Mouse (Mus musculus) limb, embryonic 12.5 days (tissue): ENCODE results near the gene E2f6. TPM values are rescaled to one million over a fixed set of nuclear protein-coding genes. Genes with fewer than 3 reads are reported as not detected.
A peak's percentile ranks its signal among the peaks of the same experiment; 100 is the strongest.

Source experiments
- ATAC-seq: fragments of 200-750 bp; cut with Nextera tagmentation; 2 replicates; pipeline ENCODE4 v1.8.0; 2017; ENCODE audit warnings: low read depth, moderate TSS enrichment; ENCODE audit not compliant: insufficient number of reproducible peaks, insufficient read depth, low FRiP score, low TSS enrichment
- H3K27ac ChIP-seq: fragments of 300-500 bp; sonication (generic); 2 replicates; pipeline ENCODE4 v1.5.1; 2016; ENCODE audit warnings: mild to moderate bottlenecking, moderate library complexity
- H3K27me3 ChIP-seq: fragments of 300-500 bp; sonication (generic); 2 replicates; pipeline ENCODE4 v1.6.1; 2016; ENCODE audit warnings: mild to moderate bottlenecking, moderate library complexity
- H3K36me3 ChIP-seq: fragments of 300-500 bp; sonication (generic); 2 replicates; pipeline ENCODE4 v1.6.1; 2016; ENCODE audit warnings: mild to moderate bottlenecking, moderate library complexity
- H3K4me1 ChIP-seq: fragments of 300-500 bp; sonication (generic); replicated peaks from 2 replicates; pipeline ENCODE4 v1.6.1; 2016
- H3K4me2 ChIP-seq: fragments of 300-500 bp; sonication (generic); 2 replicates; pipeline ENCODE4 v1.6.1; 2016; ENCODE audit warnings: mild to moderate bottlenecking, moderate library complexity
- H3K4me3 ChIP-seq: fragments of 300-500 bp; sonication (generic); replicated peaks from 2 replicates; pipeline ENCODE4 v1.5.1; 2016; ENCODE audit warnings: mild to moderate bottlenecking
- H3K9ac ChIP-seq: fragments of 300-500 bp; sonication (generic); replicated peaks from 2 replicates; pipeline ENCODE4 v1.6.1; 2016; ENCODE audit warnings: mild to moderate bottlenecking, moderate library complexity
- H3K9me3 ChIP-seq: fragments of 300-500 bp; sonication (generic); 2 replicates; pipeline ENCODE4 v1.6.1; 2016; ENCODE audit warnings: mild to moderate bottlenecking, moderate library complexity
- WGBS: fragments of 180-500 bp; shearing (Covaris S2); methylation state at CpG from one replicate; pipeline ENCODE4 v1.1.7; 2016; 5-methylcytosine and 5-hydroxymethylcytosine counted together
- polyA plus RNA-seq: library from polyadenylated mRNA; unstranded; fragments of >200 nt; fragmentation: Nextera tagmentation; extraction: Ambion mirVana; gene quantifications from 2 replicates; pipeline ENCODE4 v1.2.1, GENCODE M21; 2016

Gene E2f6
- polyA plus RNA-seq, 1 experiment from 2014 or later: 75.8 TPM

GRCm38 (mm10) chr12:16779165-16779564, 31.6 kb upstream of the E2f6 start:
- Histone ChIP-seq H3K27ac (no peak overlapping the region), H3K4me2 (no peak overlapping the region), H3K4me1 (no peaks in the 10 kb centered on the region), H3K27me3 (no peaks in the 10 kb centered on the region), H3K9me3 (no peaks in the 10 kb centered on the region), H3K9ac (no peak overlapping the region), H3K36me3 (no peaks in the 10 kb centered on the region), H3K4me3 (no peak overlapping the region)
- no peak for ATAC-seq
- WGBS: 82% methylated on average over 2 of the region's 2 CpGs

GRCm38 (mm10) chr12:16780320-16780719, 30.4 kb upstream of the E2f6 start:
- ATAC-seq: no peak
- H3K4me2 ChIP-seq: no peak overlapping the region
- H3K36me3 ChIP-seq: no peaks in the 10 kb centered on the region
- no peak overlapping the region for H3K9ac ChIP-seq
- WGBS: 89% methylated on average over 3 of the region's 3 CpGs
- H3K9me3 ChIP-seq: no peaks in the 10 kb centered on the region
- H3K27me3 ChIP-seq: no peaks in the 10 kb centered on the region
- no peak overlapping the region for H3K27ac ChIP-seq
- no peaks in the 10 kb centered on the region for H3K4me1 ChIP-seq
- H3K4me3 ChIP-seq: no peak overlapping the region

GRCm38 (mm10) chr12:16781034-16781746, 29.6 kb upstream of the E2f6 start:
- H3K4me3 ChIP-seq: no peak overlapping the region
- no peaks in the 10 kb centered on the region for H3K9me3 ChIP-seq
- H3K27ac ChIP-seq: no peak overlapping the region
- H3K4me2 ChIP-seq: no peak overlapping the region
- H3K27me3 ChIP-seq: no peaks in the 10 kb centered on the region
- no peaks in the 10 kb centered on the region for H3K36me3 ChIP-seq
- no peak overlapping the region for H3K9ac ChIP-seq
- ATAC-seq: no peak
- 83% methylated on average over 14 of the region's 14 CpGs for WGBS
- no peaks in the 10 kb centered on the region for H3K4me1 ChIP-seq

GRCm38 (mm10) chr12:16788600-16788999, 22.2 kb upstream of the E2f6 start:
- whole genome bisulfite sequencing: 84% methylated on average over 2 of the region's 2 CpGs
- Histone ChIP-seq H3K4me3 (no peak overlapping the region), H3K9me3 (no peaks in the 10 kb centered on the region), H3K4me1 (no peaks in the 10 kb centered on the region), H3K36me3 (no peaks in the 10 kb centered on the region), H3K27me3 (no peaks in the 10 kb centered on the region), H3K9ac (no peak overlapping the region), H3K27ac (no peak overlapping the region), H3K4me2 (no peak overlapping the region)
- no peak for ATAC-seq

GRCm38 (mm10) chr12:16789199-16789598, 21.6 kb upstream of the E2f6 start:
- Histone ChIP-seq H3K36me3 (no peaks in the 10 kb centered on the region), H3K27me3 (no peaks in the 10 kb centered on the region), H3K9me3 (no peaks in the 10 kb centered on the region), H3K4me2 (no peak overlapping the region), H3K27ac (no peak overlapping the region), H3K4me3 (no peak overlapping the region), H3K4me1 (no peaks in the 10 kb centered on the region), H3K9ac (no peak overlapping the region)
- 68% methylated on average over 1 of the region's 1 CpGs for WGBS
- no peak for ATAC-seq

GRCm38 (mm10) chr12:16789756-16790155, 21.0 kb upstream of the E2f6 start:
- Histone ChIP-seq H3K4me1 (no peaks in the 10 kb centered on the region), H3K36me3 (no peaks in the 10 kb centered on the region), H3K27me3 (no peaks in the 10 kb centered on the region), H3K9me3 (no peaks in the 10 kb centered on the region), H3K27ac (no peak overlapping the region), H3K4me2 (no peak overlapping the region), H3K9ac (no peak overlapping the region), H3K4me3 (no peak overlapping the region)
- 17% methylated on average over 4 of the region's 4 CpGs for WGBS
- ATAC-seq: no peak

GRCm38 (mm10) chr12:16790456-16790855, 20.3 kb upstream of the E2f6 start:
- WGBS: 75% methylated on average over 4 of the region's 4 CpGs
- no peak for ATAC-seq
- Histone ChIP-seq H3K27me3 (no peaks in the 10 kb centered on the region), H3K27ac (no peak overlapping the region), H3K9me3 (no peaks in the 10 kb centered on the region), H3K4me1 (no peaks in the 10 kb centered on the region), H3K9ac (no peak overlapping the region), H3K4me3 (no peak overlapping the region), H3K36me3 (no peaks in the 10 kb centered on the region), H3K4me2 (no peak overlapping the region)

GRCm38 (mm10) chr12:16793371-16793770, 17.4 kb upstream of the E2f6 start:
- no peak for ATAC-seq
- Histone ChIP-seq H3K4me3 (no peak overlapping the region), H3K27ac (no peak overlapping the region), H3K4me1 (no peaks in the 10 kb centered on the region), H3K36me3 (no peaks in the 10 kb centered on the region), H3K9me3 (no peaks in the 10 kb centered on the region), H3K27me3 (no peaks in the 10 kb centered on the region), H3K9ac (no peak overlapping the region), H3K4me2 (no peak overlapping the region)
- whole genome bisulfite sequencing: 76% methylated on average over 4 of the region's 4 CpGs

- no peaks in the 10 kb centered on the region for H3K9me3 ChIP-seq
- H3K36me3 ChIP-seq: no peaks in the 10 kb centered on the region
- H3K27ac ChIP-seq: no peak overlapping the region
- peaks cover 19% of the 10 kb centered on the region for H3K4me1 ChIP-seq
- no peak overlapping the region for H3K4me2 ChIP-seq
- no peak overlapping the region for H3K4me3 ChIP-seq
- peaks cover 3% of the 10 kb centered on the region; the same call in 1 of the 2 replicates for H3K27me3 ChIP-seq
- no peak for ATAC-seq
- H3K9ac ChIP-seq: no peak overlapping the region
- 87% methylated on average over 3 of the region's 3 CpGs for WGBS
Observed at GRCm38 (mm10) chr12:16795781-16796180, 15.0 kb upstream of the E2f6 start.

- Histone ChIP-seq H3K27me3 (peaks cover 17% of the 10 kb centered on the region; the same call in 1 of the 2 replicates), H3K9me3 (no peaks in the 10 kb centered on the region), H3K4me2 (peak overlapping the region; percentile 91), H3K4me3 (no peak overlapping the region), H3K4me1 (peaks cover 26% of the 10 kb centered on the region), H3K27ac (peak overlapping the region; percentile 50; the same call in 1 of the 2 replicates), H3K9ac (no peak overlapping the region), H3K36me3 (no peaks in the 10 kb centered on the region)
- WGBS: 11% methylated on average over 3 of the region's 3 CpGs
- ATAC-seq: no peak
Observed at GRCm38 (mm10) chr12:16798894-16799293, 11.9 kb upstream of the E2f6 start.

- Histone ChIP-seq H3K4me1 (peaks cover 26% of the 10 kb centered on the region), H3K27me3 (peaks cover 17% of the 10 kb centered on the region; the same call in 1 of the 2 replicates), H3K4me3 (peak overlapping the region; percentile 59), H3K36me3 (no peaks in the 10 kb centered on the region), H3K27ac (no peak overlapping the region), H3K9me3 (no peaks in the 10 kb centered on the region), H3K9ac (peak overlapping the region; percentile 67), H3K4me2 (peak overlapping the region; percentile 91)
- WGBS: 4% methylated on average over 3 of the region's 6 CpGs
- ATAC-seq: peak; percentile 2; the same call in 1 of the 2 replicates
Observed at GRCm38 (mm10) chr12:16799928-16800258, 10.9 kb upstream of the E2f6 start.
